Mouse (Mus musculus) telencephalon, adult 2 months (tissue): Measurements from ENCODE around the gene Aup1.

Experiments
- DNase-seq: peaks from one replicate; pipeline ENCODE4 v3.0.0-alpha.2; 2011; ENCODE audit warnings: low read depth, low spot score

The Aup1 gene

GRCm38 (mm10) chr6:83069488-83070246 is 15.3 kb downstream of the Aup1 start:
- DNase-seq, result no peak

GRCm38 (mm10) chr6:83070247-83070310 is 15.8 kb downstream of the Aup1 start, which contains the start of gene Tlx2:
TSS of gene Tlx2 (minus strand) at chr6:83070293.
- DNase-seq, result no peak

DNA sequence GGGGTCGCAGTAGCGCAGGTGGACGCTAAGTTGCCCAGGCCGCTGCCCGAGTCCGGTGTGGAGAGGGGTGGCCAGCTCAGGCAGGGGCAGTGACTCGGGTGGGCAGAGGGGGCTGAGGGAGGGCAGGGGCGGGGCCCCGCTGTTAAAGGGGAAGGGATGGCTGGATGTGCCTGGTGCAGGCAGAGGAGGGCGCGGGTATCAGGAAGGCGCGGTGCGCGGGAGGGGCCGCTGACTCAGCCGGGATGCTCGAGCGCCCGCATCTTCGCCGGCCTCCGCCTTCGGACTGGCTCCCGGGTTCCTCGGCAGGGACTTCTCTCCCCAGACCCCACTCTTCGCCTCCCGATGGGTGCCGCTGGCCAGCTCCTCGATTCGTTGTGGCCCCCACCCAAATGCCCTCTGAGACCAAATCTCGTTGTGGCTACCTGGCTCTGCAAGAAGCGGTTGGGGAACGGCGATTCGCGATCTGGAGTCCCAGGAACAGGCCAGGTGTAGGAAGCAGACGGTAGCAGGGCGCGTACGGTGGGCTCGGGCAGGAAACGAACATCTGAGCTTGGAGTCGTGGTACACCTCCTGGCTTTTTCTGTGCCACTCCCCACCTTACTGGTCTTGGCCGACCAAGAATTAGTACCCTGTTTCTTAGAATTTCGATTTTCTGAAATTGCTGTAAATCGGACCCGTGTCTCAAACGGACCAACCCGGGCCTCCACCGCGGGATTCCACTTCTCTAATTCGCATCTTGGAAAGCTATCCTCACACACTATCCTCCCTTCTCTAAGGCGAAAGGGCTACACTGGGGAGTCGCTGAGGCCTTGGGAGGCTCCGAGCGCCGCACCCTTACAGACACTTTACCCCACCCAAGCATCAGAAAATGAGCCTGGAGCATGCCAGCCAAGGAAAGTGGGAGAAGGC is 16.2 kb downstream of the Aup1 start:
- DNase-seq, result no peak

DNA sequence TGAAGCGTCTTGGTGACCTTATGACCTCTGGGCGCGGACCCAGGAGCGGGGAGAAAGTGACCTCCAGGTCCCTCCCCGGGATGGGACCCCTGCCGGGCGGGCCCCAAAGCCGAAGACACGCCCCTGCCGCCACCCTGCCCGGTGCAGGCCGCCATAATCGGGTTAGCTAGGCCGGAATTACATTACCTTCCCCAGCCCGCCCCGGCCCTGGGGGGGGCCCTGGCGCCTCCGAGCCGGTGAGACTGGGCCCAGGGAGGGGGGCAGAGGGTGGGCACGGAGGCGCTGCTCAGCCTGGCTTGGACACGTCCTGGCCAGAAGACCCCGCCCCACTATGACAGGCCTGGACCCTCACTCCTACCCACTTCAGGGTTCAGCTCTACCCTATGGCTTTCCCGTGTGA is 16.9 kb downstream of the Aup1 start:
- no peak for DNase-seq

GRCm38 (mm10) chr6:83074979-83075378 is 20.7 kb downstream of the Aup1 start:
- no peak for DNase-seq

GRCm38 (mm10) chr6:83077630-83078323 is 23.5 kb downstream of the Aup1 start, which contains the start of gene Pcgf1:
TSS of gene Pcgf1 (plus strand) at chr6:83077869.
- DNase-seq, result peak; percentile 29

DNA sequence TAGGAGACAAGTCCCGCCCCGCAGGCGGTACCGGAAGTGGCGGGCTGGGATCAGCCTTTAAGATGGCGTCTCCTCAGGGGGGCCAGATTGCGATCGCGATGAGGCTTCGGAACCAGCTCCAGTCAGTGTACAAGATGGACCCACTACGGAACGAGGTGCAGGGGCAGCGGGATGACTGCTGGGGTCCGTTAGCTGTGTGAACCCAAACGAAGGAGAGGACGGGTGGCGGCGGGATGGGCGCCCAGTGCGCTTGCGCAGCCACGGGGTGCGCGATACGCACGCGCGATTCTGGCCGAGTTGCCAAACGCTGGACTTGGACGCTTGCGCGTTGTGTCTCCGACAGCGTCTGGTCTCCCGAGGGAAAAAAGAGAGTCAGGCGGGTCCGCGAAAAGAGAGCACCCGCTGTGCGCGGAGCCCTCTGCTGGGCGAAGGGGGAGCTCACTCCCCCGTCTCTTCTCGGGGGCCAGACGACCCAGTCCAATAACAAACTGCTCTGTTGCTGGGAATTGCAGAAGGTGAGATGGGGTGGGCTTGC is 24.1 kb downstream of the Aup1 start:
- peak; percentile 94 for DNase-seq

DNA sequence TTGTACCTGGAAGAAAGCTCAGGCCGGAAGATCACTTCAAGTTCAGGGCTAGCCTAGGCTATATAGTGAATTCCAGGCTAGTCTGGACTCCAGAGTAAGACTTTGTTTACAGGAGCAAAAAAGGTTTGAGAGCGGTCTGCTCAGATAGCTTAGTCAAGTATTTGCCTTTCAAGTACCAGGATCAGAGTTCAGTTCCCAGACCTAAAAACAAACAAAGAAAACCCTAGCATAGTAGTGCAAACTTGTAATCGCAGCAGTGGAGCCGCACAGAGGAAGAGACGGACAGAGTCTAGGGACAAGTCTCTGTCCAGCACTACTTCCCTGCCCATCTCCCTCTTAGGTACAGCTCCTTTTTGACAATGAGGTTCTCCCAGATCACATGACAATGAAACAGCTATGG is 25.9 kb downstream of the Aup1 start:
- no peak for DNase-seq

DNA sequence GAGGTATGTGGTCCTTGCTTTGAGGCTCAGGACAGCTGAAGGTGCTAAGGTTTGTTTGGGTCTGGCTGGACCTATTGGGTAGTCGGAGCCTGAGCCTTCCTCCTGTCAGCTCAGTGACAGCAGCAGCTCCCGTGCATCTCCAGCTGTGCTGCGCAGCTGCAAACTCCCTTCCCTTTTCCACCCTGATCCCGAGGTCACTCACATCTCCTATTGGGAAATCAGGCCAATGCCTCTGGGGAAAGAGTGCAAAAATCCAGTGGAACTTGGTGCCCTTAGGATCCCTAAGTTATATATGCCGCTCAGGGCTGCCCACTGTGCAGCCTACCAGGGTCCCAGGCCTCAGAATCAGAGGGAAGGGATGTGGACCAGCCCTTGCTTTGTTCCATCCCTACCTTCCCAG is 29.2 kb downstream of the Aup1 start:
- DNase-seq, result no peak

DNA sequence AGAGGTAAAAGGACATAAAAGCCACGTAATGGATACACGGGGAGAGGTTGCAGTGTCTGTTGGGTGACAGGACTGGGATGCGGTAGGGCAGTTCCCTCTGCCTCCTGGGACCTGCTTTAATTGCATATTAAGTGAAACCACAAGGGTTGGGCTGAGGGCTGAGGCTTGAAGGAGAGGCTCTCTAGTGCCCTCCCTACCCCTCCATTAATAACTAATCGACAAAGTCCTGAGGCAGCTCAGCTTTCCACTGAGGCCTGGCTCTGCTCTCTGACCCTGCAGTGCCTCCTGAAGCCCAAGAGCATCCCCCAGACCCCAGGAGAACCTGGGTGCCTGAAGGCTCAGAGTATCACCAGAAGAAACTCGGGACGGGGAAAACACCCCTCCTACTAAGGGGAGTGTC is 30.2 kb downstream of the Aup1 start:
- no peak for DNase-seq

- no peak for DNase-seq
These were observed 32.1 kb downstream of the Aup1 start, which contains the start of gene Lbx2 for GRCm38 (mm10) chr6:83086121-83087035. TSS of gene Lbx2 (plus strand) at chr6:83086367.

DNA sequence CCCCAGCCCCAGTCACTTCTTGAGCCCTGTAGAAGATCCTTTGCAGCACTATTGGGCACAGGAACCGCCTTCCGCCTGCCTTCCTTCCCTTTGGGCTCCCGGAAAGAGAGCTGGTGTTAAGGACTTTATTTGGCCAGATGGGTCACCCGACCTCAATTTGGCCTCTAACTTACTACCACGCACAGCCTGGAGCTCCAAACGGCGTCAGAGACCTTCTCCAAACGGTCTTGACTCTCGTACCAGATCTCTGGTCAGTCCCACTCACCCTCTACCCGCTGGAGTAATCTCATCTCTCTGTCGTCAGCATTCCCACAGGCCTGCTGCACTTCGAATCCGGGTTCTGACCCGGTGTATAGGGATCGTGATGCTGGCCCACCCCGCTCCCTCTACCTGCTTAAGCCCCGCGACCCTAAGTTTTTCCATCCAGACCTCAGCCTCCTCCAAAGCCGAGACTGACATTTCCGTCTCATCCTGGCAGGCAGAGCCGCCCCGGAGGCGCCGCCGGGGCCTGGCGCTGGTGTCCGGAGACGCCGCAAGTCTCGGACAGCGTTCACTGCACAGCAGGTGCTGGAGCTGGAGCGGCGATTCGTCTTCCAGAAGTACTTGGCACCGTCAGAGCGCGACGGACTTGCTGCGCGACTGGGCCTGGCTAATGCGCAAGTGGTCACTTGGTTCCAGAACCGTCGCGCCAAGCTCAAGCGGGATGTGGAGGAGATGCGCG is 33.0 kb downstream of the Aup1 start:
- no peak for DNase-seq

GRCm38 (mm10) chr6:83087926-83088260 is 33.6 kb downstream of the Aup1 start:
- no peak for DNase-seq

DNA sequence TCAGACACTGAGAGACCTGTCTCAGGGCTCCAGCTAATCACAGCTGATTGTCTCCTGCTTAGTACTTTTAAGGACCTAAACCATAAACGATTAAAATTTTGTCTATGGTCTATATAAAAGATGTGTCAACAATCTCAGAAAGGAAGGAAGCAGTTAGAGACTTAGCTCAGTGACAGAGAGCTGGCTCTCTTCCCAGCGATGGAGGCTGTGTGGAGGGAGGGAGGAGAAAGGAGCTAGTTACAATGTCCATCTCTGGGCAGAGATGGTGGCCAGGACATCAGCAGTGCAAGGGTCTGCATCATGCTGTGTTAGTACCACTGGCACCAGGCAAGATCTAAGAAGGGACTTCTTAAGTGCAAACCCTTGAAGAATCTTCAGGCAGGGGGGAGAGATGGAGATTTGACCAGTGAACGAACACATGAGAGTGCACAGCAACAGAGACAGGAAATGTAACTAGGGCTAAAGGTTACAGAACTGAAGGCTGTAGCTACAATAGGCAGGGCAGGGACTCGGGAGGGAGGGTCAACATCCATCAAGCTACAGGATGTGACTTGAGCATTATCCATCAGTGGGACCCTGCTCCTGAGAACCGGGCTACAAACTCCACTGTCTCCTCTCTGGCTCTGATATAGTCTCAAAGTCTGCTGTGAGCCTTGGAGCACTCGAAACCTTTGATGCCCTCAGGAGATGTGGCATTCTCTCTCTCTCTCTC is 38.3 kb downstream of the Aup1 start:
- no peak for DNase-seq

DNA sequence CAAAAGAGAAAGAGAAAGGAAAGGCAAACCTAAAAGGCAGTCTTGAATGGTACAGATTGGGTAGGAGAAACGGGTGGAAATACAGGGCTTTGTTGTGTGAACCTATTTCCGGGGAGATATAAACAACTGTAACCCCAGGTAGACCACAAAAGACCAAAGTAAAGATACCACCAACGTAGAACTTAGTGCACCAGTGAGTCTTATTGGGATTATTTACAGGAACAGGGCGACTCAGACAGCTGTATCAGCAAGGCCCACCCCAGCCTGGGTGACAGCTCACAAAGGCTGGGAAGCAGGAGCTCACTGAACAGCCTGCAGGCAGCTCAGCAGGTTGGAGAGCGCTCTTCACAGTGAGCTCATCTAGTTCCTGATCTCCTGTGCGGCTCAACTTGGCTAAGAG is 41.6 kb downstream of the Aup1 start:
- no peak for DNase-seq

DNA sequence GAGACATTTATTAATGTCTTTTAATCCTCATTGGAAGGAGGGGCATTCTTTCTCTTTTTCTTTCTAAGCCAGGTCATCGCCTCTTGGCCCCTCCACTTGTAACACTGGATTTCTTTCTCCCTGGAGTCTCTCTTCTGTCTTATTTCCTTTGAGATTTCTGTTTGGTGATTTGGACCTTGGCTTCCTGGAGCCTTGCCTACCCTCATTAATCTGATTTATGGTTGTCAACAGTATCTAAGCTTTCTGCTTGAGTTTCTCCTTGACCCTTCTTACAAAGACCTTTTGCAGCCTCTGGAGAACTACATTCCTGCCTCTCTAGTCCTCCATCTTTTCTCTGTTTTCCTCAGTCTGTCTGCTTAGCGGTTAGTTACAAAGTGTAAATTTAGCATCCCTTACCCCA is 44.1 kb downstream of the Aup1 start:
- DNase-seq, result no peak

DNA sequence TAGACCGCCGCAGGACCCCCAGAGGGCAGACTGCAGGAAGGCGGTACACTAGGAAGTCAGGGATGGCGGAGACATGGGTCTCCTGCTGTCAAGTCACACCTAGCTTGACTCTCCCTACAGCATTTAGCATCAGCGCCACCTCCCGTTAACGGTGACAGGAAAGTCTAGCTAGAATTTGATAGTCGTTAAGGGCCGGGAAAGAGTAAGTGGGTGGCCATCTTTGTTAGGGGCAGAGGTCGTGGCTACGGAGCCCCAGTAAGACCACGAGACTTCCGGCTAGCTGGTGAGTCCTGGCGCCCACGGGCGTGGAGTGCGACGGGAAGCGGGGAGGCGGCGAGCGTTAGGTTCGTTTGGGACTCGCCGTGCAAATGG is 47.0 kb downstream of the Aup1 start, which contains the start of the genes Ccdc142 and Gm42688:
Gene Ccdc142 (plus strand): TSS at position 286 of the 372 bp plus-strand sequence.
Gene Gm42688 (plus strand): TSS at position 302 of the 372 bp plus-strand sequence.
- DNase-seq, result peak; percentile 88

- DNase-seq, result no peak
These were observed 47.6 kb downstream of the Aup1 start for GRCm38 (mm10) chr6:83101688-83102556.

- no peak for DNase-seq
These were observed 48.9 kb downstream of the Aup1 start for GRCm38 (mm10) chr6:83103130-83103650.
